Mouse (Mus musculus) hindbrain, embryonic 11.5 days (tissue): ENCODE measurements around the gene Fam117a. TPM values are rescaled to one million over a fixed set of nuclear protein-coding genes. Genes with fewer than 3 reads are reported as not detected.

Source experiments
- ATAC-seq: fragments of 200-750 bp; cut with Nextera tagmentation; 2 replicates; pipeline ENCODE4 v1.8.0; 2017; ENCODE audit warnings: mild to moderate bottlenecking, moderate TSS enrichment, moderate library complexity; ENCODE audit not compliant: low FRiP score
- DNase-seq: peaks from one replicate; pipeline ENCODE4 v3.0.0-alpha.2; 2015; ENCODE audit warnings: low spot score
- H3K27ac ChIP-seq: fragments of 300-500 bp; sonication (generic); 2 replicates; pipeline ENCODE4 v1.5.1; 2014; ENCODE audit warnings: mild to moderate bottlenecking, low read depth, low read length
- H3K27me3 ChIP-seq: fragments of 300-500 bp; sonication (generic); 2 replicates; pipeline ENCODE4 v1.6.1; 2014; ENCODE audit warnings: mild to moderate bottlenecking, low read length, moderate library complexity, mixed read lengths; ENCODE audit not compliant: control insufficient read depth, insufficient read depth
- H3K36me3 ChIP-seq: fragments of 300-500 bp; sonication (generic); 2 replicates; pipeline ENCODE4 v1.6.1; 2014; ENCODE audit warnings: mild to moderate bottlenecking, low read length, moderate library complexity, mixed read lengths; ENCODE audit not compliant: control insufficient read depth, insufficient read depth
- H3K4me1 ChIP-seq: fragments of 300-500 bp; sonication (generic); replicated peaks from 2 replicates; pipeline ENCODE4 v1.6.1; 2014; ENCODE audit warnings: low read length, mixed read lengths; ENCODE audit not compliant: control insufficient read depth, insufficient read depth
- H3K4me2 ChIP-seq: fragments of 300-500 bp; sonication (generic); replicated peaks from 2 replicates; pipeline ENCODE4 v1.6.1; 2014; ENCODE audit warnings: mild to moderate bottlenecking, low read depth, low read length
- H3K4me3 ChIP-seq: fragments of 300-500 bp; sonication (generic); 2 replicates; pipeline ENCODE4 v1.5.1; 2014; ENCODE audit warnings: low read depth, low read length
- H3K9ac ChIP-seq: fragments of 300-500 bp; sonication (generic); 2 replicates; pipeline ENCODE4 v1.6.1; 2014; ENCODE audit warnings: low read depth, low read length
- H3K9me3 ChIP-seq: fragments of 300-500 bp; sonication (generic); 2 replicates; pipeline ENCODE4 v1.6.1; 2016; ENCODE audit warnings: low read length; ENCODE audit not compliant: control insufficient read depth
- WGBS: fragments of 180-500 bp; shearing (Covaris S2); extraction: QIAGEN DNeasy Blood & Tissue Kit; methylation state at CpG from one replicate; pipeline ENCODE4 v1.1.7; 2014; 5-methylcytosine and 5-hydroxymethylcytosine counted together
- polyA plus RNA-seq: library from polyadenylated mRNA; unstranded; fragments of >200 nt; fragmentation: Nextera tagmentation; extraction: Ambion mirVana; gene quantifications from 2 replicates; pipeline ENCODE4 v1.2.1, GENCODE M21; 2014

Fam117a gene
- polyA plus RNA-seq, 1 experiment from 2014 or later = 11.1 TPM

DNA sequence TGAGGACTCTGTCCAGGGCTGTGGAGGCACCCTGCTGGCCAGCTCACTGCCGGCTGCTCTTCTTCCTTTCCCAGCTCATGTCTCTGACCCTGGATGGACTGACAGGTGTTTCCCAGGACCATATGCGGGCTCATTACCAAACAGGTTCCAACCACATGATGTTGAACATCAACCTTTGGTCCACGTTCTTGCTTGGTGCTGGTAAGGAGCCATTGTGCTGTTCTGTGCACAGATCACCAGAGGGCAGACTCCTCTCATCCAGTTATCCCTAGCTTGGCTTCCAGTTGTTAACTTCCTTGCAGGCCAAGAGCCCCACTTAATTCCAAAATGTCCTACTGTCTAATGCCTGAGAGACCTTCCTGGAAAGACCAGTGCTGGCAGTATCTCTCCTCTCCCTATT, 52.2 kb downstream of the Fam117a start:
- H3K4me3 ChIP-seq = no peak overlapping the region
- H3K27ac ChIP-seq = no peak overlapping the region
- H3K27me3 ChIP-seq = no peaks in the 10 kb centered on the region
- WGBS = 78% methylated on average over 3 of the region's 3 CpGs
- no peak overlapping the region for H3K4me2 ChIP-seq
- no peaks in the 10 kb centered on the region for H3K4me1 ChIP-seq
- no peak overlapping the region for H3K9ac ChIP-seq
- H3K9me3 ChIP-seq = no peaks in the 10 kb centered on the region
- DNase-seq (no peak), ATAC-seq (no peak)
- H3K36me3 ChIP-seq = peaks cover 16% of the 10 kb centered on the region

DNA sequence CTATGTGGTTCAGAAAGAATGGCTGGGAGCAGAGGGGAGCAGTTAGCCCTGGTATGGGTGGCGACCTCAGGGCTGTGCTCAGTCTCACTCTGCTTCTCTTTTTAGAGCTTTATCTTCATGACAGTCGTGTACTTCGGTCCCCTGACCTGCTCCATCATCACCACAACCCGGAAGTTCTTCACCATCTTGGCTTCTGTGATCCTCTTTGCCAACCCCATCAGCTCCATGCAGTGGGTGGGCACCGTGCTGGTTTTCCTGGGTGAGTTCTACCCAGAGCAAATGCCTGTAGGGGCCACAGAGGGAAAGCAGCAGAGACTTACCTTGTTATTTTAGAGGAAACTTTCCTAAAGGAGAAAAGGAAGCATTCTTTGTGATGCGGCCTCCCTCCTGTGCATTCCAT, 53.6 kb downstream of the Fam117a start:
- no peaks in the 10 kb centered on the region for H3K27me3 ChIP-seq
- H3K9me3 ChIP-seq = no peaks in the 10 kb centered on the region
- no peaks in the 10 kb centered on the region for H3K4me1 ChIP-seq
- peaks cover 16% of the 10 kb centered on the region for H3K36me3 ChIP-seq
- H3K27ac ChIP-seq = no peak overlapping the region
- H3K9ac ChIP-seq = no peak overlapping the region
- no peak for ATAC-seq
- no peak overlapping the region for H3K4me2 ChIP-seq
- 95% methylated on average over 6 of the region's 6 CpGs for WGBS
- DNase-seq = no peak
- no peak overlapping the region for H3K4me3 ChIP-seq

DNA sequence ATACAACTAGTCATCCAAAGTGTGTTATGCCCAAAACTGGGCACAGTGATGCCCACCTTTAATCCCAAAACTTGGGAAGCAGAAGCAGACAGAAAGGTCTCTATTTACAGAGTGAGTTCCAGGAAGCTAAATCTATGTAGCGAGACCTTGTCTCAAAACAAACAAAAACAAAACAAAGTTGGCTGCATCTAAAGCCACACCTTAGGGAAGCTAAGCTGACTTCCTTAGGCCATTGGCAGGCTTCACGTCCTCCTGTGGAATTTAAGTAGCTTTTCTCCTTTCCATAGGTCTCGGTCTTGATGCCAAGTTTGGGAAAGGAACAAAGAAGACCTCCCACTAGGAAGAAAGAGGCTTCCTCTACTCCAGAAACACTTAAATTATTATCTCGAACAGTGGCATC, 54.4 kb downstream of the Fam117a start:
- Histone ChIP-seq H3K27me3 (no peaks in the 10 kb centered on the region), H3K9me3 (no peaks in the 10 kb centered on the region), H3K4me2 (no peak overlapping the region), H3K9ac (no peak overlapping the region), H3K27ac (no peak overlapping the region), H3K4me1 (no peaks in the 10 kb centered on the region), H3K36me3 (peaks cover 16% of the 10 kb centered on the region), H3K4me3 (no peak overlapping the region)
- DNase-seq = no peak
- ATAC-seq = no peak
- WGBS = 87% methylated on average over 4 of the region's 4 CpGs

DNA sequence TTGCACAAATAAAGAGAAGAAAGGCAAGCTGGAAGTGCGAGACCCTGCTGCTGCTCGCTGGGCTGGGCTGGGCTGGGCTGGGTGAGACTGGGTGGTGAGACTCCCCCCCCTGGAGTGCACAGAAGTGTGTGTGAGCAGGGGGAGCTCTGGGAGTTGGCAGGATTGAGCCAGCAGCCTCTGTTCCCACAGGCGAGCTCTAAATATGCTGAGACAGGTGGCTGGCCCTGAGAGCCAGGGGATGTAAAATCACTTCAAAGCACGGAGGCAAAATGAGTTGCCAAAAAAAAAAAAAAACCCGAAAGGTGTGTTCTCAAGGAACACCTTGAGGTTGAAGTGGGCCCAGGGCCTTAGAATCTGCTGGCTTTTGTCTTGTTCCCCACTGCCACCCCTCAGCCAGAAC, 54.9 kb downstream of the Fam117a start:
- H3K4me2 ChIP-seq = no peak overlapping the region
- H3K4me3 ChIP-seq = no peak overlapping the region
- ATAC-seq = no peak
- no peaks in the 10 kb centered on the region for H3K27me3 ChIP-seq
- no peak overlapping the region for H3K27ac ChIP-seq
- no peaks in the 10 kb centered on the region for H3K9me3 ChIP-seq
- H3K4me1 ChIP-seq = no peaks in the 10 kb centered on the region
- H3K9ac ChIP-seq = no peak overlapping the region
- DNase-seq = no peak
- WGBS = 82% methylated on average over 5 of the region's 5 CpGs
- peaks cover 16% of the 10 kb centered on the region for H3K36me3 ChIP-seq

DNA sequence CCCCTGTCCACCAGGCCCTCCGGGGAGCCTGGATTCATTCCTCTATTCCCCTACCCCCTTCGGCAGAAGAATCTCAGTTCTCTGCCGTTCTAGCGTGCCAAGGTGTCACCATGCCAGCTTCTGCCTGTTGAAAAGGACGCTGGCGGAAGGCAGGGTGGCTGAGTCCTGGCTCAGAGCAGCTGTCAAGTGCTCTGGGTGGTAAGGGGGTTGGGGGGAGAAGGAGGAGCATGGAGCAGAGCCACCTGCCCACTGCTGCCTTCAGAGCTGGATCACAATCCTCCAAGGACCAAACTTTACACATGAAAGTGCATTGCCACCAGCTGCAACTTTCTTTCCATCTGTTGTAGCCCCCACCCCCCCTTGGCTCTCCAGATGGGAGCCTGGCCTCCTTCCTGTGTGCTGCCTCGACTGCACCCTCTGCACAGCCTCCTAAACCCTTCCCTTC, 55.4 kb downstream of the Fam117a start:
- H3K27ac ChIP-seq = no peak overlapping the region
- H3K9ac ChIP-seq = no peak overlapping the region
- H3K4me3 ChIP-seq = no peak overlapping the region

DNA sequence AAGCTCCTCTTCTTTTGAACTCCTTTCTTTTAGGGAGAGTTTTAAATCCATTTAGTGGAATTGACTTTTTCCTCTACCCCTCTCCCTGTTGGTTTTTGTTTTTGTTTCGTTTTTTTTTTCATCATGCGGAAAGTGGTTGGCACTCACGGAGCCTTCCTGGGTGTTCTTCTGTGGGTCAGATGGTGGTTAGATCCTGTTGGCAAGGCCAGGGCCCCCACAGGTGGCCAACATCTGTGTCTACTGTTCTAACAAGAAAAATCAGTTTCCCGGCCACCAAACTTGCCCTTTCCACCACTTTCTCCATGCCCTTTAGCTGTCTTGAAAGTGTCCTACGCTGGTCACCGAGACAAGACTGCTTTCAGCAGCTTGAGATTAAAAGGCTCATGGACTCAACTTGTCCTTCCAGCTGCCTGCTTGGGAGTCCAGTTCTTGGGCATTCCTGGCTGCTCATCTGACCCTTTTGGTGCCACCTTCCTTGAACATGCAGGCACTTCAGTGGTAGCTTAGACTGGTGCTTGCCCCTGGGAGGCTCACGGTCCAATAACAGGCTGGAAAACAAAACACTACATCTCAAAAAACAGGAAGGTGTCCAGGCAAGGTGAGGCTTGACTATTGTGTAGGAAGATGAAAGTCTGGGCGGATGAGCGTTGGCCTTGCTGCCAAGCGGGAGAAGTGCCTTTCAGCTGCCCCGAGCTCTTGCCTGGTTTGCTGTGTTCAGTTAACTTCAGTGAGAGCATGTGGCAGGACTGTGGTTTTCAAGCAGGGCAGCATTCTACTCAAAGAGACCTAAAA, 56.1 kb downstream of the Fam117a start:
- no peak overlapping the region for H3K4me2 ChIP-seq
- no peaks in the 10 kb centered on the region for H3K4me1 ChIP-seq
- H3K36me3 ChIP-seq = peaks cover 12% of the 10 kb centered on the region
- no peak for ATAC-seq
- no peak overlapping the region for H3K27ac ChIP-seq
- no peaks in the 10 kb centered on the region for H3K27me3 ChIP-seq
- H3K9ac ChIP-seq = no peak overlapping the region
- DNase-seq = no peak
- 74% methylated on average over 11 of the region's 11 CpGs for WGBS
- no peaks in the 10 kb centered on the region for H3K9me3 ChIP-seq
- no peak overlapping the region for H3K4me3 ChIP-seq

More for the DNA sequence above, 55.4 kb downstream of the Fam117a start:
- Histone ChIP-seq H3K27me3 (no peaks in the 10 kb centered on the region), H3K4me1 (no peaks in the 10 kb centered on the region), H3K36me3 (peaks cover 16% of the 10 kb centered on the region), H3K4me2 (no peak overlapping the region), H3K9me3 (no peaks in the 10 kb centered on the region)
- no peak for ATAC-seq
- WGBS = 51% methylated on average over 7 of the region's 7 CpGs
- no peak for DNase-seq

DNA sequence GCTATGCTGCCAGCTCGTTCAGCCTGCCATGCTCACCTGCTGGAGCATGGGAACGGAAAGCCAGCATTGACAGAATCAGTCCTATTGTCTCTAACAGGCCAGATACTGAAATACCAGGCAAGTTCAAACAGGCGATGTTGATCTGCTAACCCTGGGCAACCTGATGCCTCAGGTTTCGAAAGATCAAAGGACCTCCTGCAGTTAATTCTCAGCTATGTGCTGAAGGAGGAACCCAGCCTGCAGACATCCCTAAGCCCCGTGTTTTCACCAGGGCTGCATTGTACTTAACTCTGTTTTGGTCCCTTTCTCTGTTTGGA, 56.6 kb downstream of the Fam117a start:
- no peak overlapping the region for H3K27ac ChIP-seq
- peaks cover 10% of the 10 kb centered on the region for H3K36me3 ChIP-seq
- H3K4me3 ChIP-seq = no peak overlapping the region
- no peaks in the 10 kb centered on the region for H3K9me3 ChIP-seq
- DNase-seq = no peak
- no peak for ATAC-seq
- WGBS = 39% methylated on average over 5 of the region's 5 CpGs
- H3K4me2 ChIP-seq = no peak overlapping the region
- no peaks in the 10 kb centered on the region for H3K27me3 ChIP-seq
- H3K4me1 ChIP-seq = no peaks in the 10 kb centered on the region
- no peak overlapping the region for H3K9ac ChIP-seq

DNA sequence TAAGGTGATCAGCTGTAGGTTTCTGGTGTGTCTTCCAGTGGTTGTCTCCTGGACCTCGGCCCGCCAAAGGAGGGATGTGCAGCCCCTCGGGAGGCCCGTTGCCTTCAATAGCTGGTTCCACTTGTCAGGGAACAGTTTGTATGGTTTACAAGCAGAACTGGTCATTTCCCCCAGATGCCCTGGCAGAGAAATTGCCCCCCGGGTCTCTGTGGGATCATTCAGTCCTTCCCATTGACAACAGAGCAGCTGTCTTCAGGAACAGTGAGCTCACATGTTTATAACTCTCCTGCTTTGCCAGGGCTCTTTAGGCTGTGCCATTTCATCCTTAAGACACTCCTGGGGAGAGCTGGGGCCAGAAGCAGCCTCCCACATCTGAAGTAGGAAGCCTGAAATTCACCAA, 57.3 kb downstream of the Fam117a start:
- H3K4me3 ChIP-seq = no peak overlapping the region
- DNase-seq (no peak), ATAC-seq (no peak)
- H3K9ac ChIP-seq = no peak overlapping the region
- H3K27ac ChIP-seq = no peak overlapping the region
- no peaks in the 10 kb centered on the region for H3K27me3 ChIP-seq
- H3K4me2 ChIP-seq = no peak overlapping the region
- H3K4me1 ChIP-seq = no peaks in the 10 kb centered on the region
- WGBS = 74% methylated on average over 5 of the region's 5 CpGs
- H3K9me3 ChIP-seq = no peaks in the 10 kb centered on the region
- H3K36me3 ChIP-seq = peaks cover 7% of the 10 kb centered on the region

DNA sequence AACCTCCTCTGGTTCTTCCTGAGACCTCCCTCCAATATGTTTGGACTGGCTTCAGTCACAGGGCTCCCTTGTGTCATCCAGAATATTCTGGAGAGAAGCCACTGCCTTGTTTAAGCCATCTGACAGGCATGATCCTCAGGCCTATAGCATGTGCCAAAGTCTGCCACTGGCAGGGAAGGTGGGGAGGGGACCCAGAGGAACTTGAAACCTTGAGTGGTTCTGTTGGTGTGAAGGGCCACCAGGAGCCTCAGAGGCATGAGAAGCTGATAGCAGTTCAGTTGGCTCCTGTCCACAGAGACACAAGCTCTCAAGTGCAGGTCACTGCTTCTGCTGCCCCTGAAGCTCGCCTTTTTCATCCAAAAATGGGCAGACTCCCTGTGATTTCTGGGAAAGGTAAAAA, 59.7 kb downstream of the Fam117a start:
- Histone ChIP-seq H3K9me3 (no peaks in the 10 kb centered on the region), H3K9ac (no peak overlapping the region), H3K27me3 (no peaks in the 10 kb centered on the region), H3K4me2 (no peak overlapping the region; the same call in 1 of the 2 replicates), H3K36me3 (no peaks in the 10 kb centered on the region), H3K27ac (no peak overlapping the region), H3K4me3 (no peak overlapping the region), H3K4me1 (no peaks in the 10 kb centered on the region)
- WGBS = 70% methylated on average over 1 of the region's 1 CpGs
- ATAC-seq = no peak
- DNase-seq = no peak
